Mouse (Mus musculus) limb, embryonic 13.5 days (tissue): ENCODE measurements at regions not wholly inside any gene's neighbourhood (a gene's known extent, or its start where the extent isn't known, plus 50 kb on each side); places are given as distances from the start of the nearest gene placed in this dataset.

Experiments used
- ATAC-seq: fragments of 200-750 bp; cut with Nextera tagmentation; 2 replicates; pipeline ENCODE4 v1.8.0; 2017; ENCODE audit warnings: low read depth, moderate number of reproducible peaks, moderate TSS enrichment; ENCODE audit not compliant: low FRiP score
- H3K27ac ChIP-seq: fragments of 300-500 bp; sonication (generic); 2 replicates; pipeline ENCODE4 v1.5.1; 2015; ENCODE audit warnings: inconsistent platforms, mild to moderate bottlenecking, moderate library complexity
- H3K27me3 ChIP-seq: fragments of 300-500 bp; sonication (generic); 2 replicates; pipeline ENCODE4 v1.6.1; 2015; ENCODE audit warnings: mild to moderate bottlenecking, inconsistent platforms
- H3K36me3 ChIP-seq: fragments of 300-500 bp; sonication (generic); 2 replicates; pipeline ENCODE4 v1.6.1; 2015; ENCODE audit warnings: inconsistent platforms, mild to moderate bottlenecking, moderate library complexity
- H3K4me1 ChIP-seq: fragments of 300-500 bp; sonication (generic); 2 replicates; pipeline ENCODE4 v1.6.1; 2015; ENCODE audit warnings: inconsistent platforms
- H3K4me2 ChIP-seq: fragments of 300-500 bp; sonication (generic); replicated peaks from 2 replicates; pipeline ENCODE4 v1.6.1; 2015; ENCODE audit warnings: inconsistent platforms, mild to moderate bottlenecking, moderate library complexity
- H3K4me3 ChIP-seq: fragments of 300-500 bp; sonication (generic); 2 replicates; pipeline ENCODE4 v1.5.1; 2015; ENCODE audit warnings: moderate library complexity, mild to moderate bottlenecking, inconsistent platforms
- H3K9ac ChIP-seq: fragments of 300-500 bp; sonication (generic); 2 replicates; pipeline ENCODE4 v1.6.1; 2015; ENCODE audit warnings: mild to moderate bottlenecking, inconsistent platforms
- H3K9me3 ChIP-seq: fragments of 300-500 bp; sonication (generic); 2 replicates; pipeline ENCODE4 v1.6.1; 2016; ENCODE audit warnings: inconsistent platforms
- WGBS: fragments of 180-500 bp; shearing (Covaris S2); methylation state at CpG from one replicate; pipeline ENCODE4 v1.1.7; 2015; 5-methylcytosine and 5-hydroxymethylcytosine counted together

GRCm38 (mm10) chr17:54214804-54215203, 84.0 kb downstream of the Slc5a7 start:
- Histone ChIP-seq H3K27me3 (no peaks in the 10 kb centered on the region), H3K4me2 (no peak overlapping the region), H3K27ac (no peak overlapping the region), H3K4me1 (no peaks in the 10 kb centered on the region), H3K9me3 (no peaks in the 10 kb centered on the region), H3K4me3 (no peak overlapping the region), H3K36me3 (no peaks in the 10 kb centered on the region), H3K9ac (no peak overlapping the region)
- 74% methylated on average over 3 of the region's 3 CpGs for WGBS
- no peak for ATAC-seq

GRCm38 (mm10) chr17:54201710-54202109, 97.1 kb downstream of the Slc5a7 start:
- Histone ChIP-seq H3K27ac (no peak overlapping the region), H3K27me3 (no peaks in the 10 kb centered on the region), H3K4me2 (no peak overlapping the region), H3K4me3 (no peak overlapping the region), H3K9ac (no peak overlapping the region), H3K4me1 (no peaks in the 10 kb centered on the region), H3K36me3 (no peaks in the 10 kb centered on the region), H3K9me3 (no peaks in the 10 kb centered on the region)
- no peak for ATAC-seq
- 62% methylated on average over 3 of the region's 3 CpGs for WGBS

GRCm38 (mm10) chr17:54192231-54192573, 106.6 kb downstream of the Slc5a7 start:
- Histone ChIP-seq H3K27ac (no peak overlapping the region), H3K4me1 (0 out of 2 replicates have a peak, but pooled peaks cover 3% of the 10 kb centered on the region), H3K9ac (no peak overlapping the region), H3K4me3 (no peak overlapping the region), H3K36me3 (no peaks in the 10 kb centered on the region), H3K4me2 (no peak overlapping the region), H3K27me3 (no peaks in the 10 kb centered on the region), H3K9me3 (no peaks in the 10 kb centered on the region)
- WGBS = 57% methylated on average over 3 of the region's 3 CpGs
- ATAC-seq = no peak

- Histone ChIP-seq H3K36me3 (no peaks in the 10 kb centered on the region), H3K4me1 (0 out of 2 replicates have a peak, but pooled peaks cover 3% of the 10 kb centered on the region), H3K27me3 (no peaks in the 10 kb centered on the region), H3K9me3 (no peaks in the 10 kb centered on the region), H3K4me2 (no peak overlapping the region), H3K4me3 (no peak overlapping the region), H3K27ac (no peak overlapping the region), H3K9ac (no peak overlapping the region)
- ATAC-seq = peak; percentile 85
- 46% methylated on average over 5 of the region's 5 CpGs for WGBS
These were observed 107.2 kb downstream of the Slc5a7 start for GRCm38 (mm10) chr17:54191526-54192230.

GRCm38 (mm10) chr17:54188997-54189553, 109.8 kb downstream of the Slc5a7 start:
- Histone ChIP-seq H3K4me1 (0 out of 2 replicates have a peak, but pooled peaks cover 3% of the 10 kb centered on the region), H3K9ac (no peak overlapping the region), H3K4me3 (no peak overlapping the region), H3K36me3 (no peaks in the 10 kb centered on the region), H3K4me2 (no peak overlapping the region), H3K27ac (no peak overlapping the region), H3K9me3 (no peaks in the 10 kb centered on the region), H3K27me3 (no peaks in the 10 kb centered on the region)
- ATAC-seq = no peak

GRCm38 (mm10) chr17:54182073-54182472, 116.8 kb downstream of the Slc5a7 start:
- no peak for ATAC-seq
- no peak overlapping the region for H3K4me2 ChIP-seq
- no peaks in the 10 kb centered on the region for H3K9me3 ChIP-seq
- no peak overlapping the region for H3K4me3 ChIP-seq
- H3K27me3 ChIP-seq = no peaks in the 10 kb centered on the region
- H3K9ac ChIP-seq = no peak overlapping the region
- no peak overlapping the region for H3K27ac ChIP-seq
- no peaks in the 10 kb centered on the region for H3K4me1 ChIP-seq
- no peaks in the 10 kb centered on the region for H3K36me3 ChIP-seq

GRCm38 (mm10) chr17:54180563-54180962, 118.3 kb downstream of the Slc5a7 start:
- no peak overlapping the region for H3K27ac ChIP-seq
- no peaks in the 10 kb centered on the region for H3K9me3 ChIP-seq
- no peak overlapping the region for H3K4me3 ChIP-seq
- no peak overlapping the region for H3K9ac ChIP-seq
- no peaks in the 10 kb centered on the region for H3K27me3 ChIP-seq
- no peaks in the 10 kb centered on the region for H3K36me3 ChIP-seq
- no peak overlapping the region for H3K4me2 ChIP-seq
- 81% methylated on average over 2 of the region's 2 CpGs for WGBS
- ATAC-seq = no peak
- no peaks in the 10 kb centered on the region for H3K4me1 ChIP-seq

- Histone ChIP-seq H3K9ac (no peak overlapping the region), H3K4me2 (no peak overlapping the region), H3K4me3 (no peak overlapping the region), H3K27ac (no peak overlapping the region), H3K4me1 (no peaks in the 10 kb centered on the region), H3K27me3 (no peaks in the 10 kb centered on the region), H3K9me3 (no peaks in the 10 kb centered on the region), H3K36me3 (no peaks in the 10 kb centered on the region)
- 93% methylated on average over 1 of the region's 1 CpGs for WGBS
- ATAC-seq = no peak
These were observed 128.1 kb downstream of the Slc5a7 start for GRCm38 (mm10) chr17:54170762-54171161.

GRCm38 (mm10) chr17:54168039-54168438, 130.8 kb downstream of the Slc5a7 start:
- no peak overlapping the region for H3K9ac ChIP-seq

GRCm38 (mm10) chr17:54162383-54162782, 136.5 kb downstream of the Slc5a7 start:
- Histone ChIP-seq H3K9me3 (no peaks in the 10 kb centered on the region), H3K9ac (no peak overlapping the region), H3K4me1 (no peaks in the 10 kb centered on the region), H3K27ac (no peak overlapping the region), H3K4me3 (no peak overlapping the region), H3K36me3 (no peaks in the 10 kb centered on the region), H3K27me3 (no peaks in the 10 kb centered on the region), H3K4me2 (no peak overlapping the region)
- WGBS = 31% methylated on average over 2 of the region's 2 CpGs
- ATAC-seq = peak; percentile 11; the same call in 1 of the 2 replicates

More at GRCm38 (mm10) chr17:54168039-54168438, 130.8 kb downstream of the Slc5a7 start:
- H3K27ac ChIP-seq = no peak overlapping the region
- no peaks in the 10 kb centered on the region for H3K36me3 ChIP-seq
- no peak overlapping the region for H3K4me3 ChIP-seq
- no peaks in the 10 kb centered on the region for H3K27me3 ChIP-seq
- WGBS = 37% methylated on average over 1 of the region's 1 CpGs
- no peak overlapping the region for H3K4me2 ChIP-seq
- no peaks in the 10 kb centered on the region for H3K9me3 ChIP-seq
- no peak for ATAC-seq
- H3K4me1 ChIP-seq = no peaks in the 10 kb centered on the region

- no peak overlapping the region for H3K4me2 ChIP-seq
- H3K36me3 ChIP-seq = no peaks in the 10 kb centered on the region
- H3K9ac ChIP-seq = no peak overlapping the region
- H3K4me1 ChIP-seq = no peaks in the 10 kb centered on the region
- H3K9me3 ChIP-seq = no peaks in the 10 kb centered on the region
- H3K4me3 ChIP-seq = no peak overlapping the region
- 0 out of 2 replicates have a peak, but pooled peaks have one; percentile 67 for ATAC-seq
- WGBS = 43% methylated on average over 4 of the region's 4 CpGs
- H3K27me3 ChIP-seq = no peaks in the 10 kb centered on the region
- no peak overlapping the region for H3K27ac ChIP-seq
These were observed 140.1 kb downstream of the Slc5a7 start for GRCm38 (mm10) chr17:54158753-54159152.

- Histone ChIP-seq H3K4me2 (no peak overlapping the region), H3K27ac (no peak overlapping the region), H3K4me3 (no peak overlapping the region), H3K36me3 (no peaks in the 10 kb centered on the region), H3K9me3 (no peaks in the 10 kb centered on the region), H3K27me3 (no peaks in the 10 kb centered on the region), H3K4me1 (no peaks in the 10 kb centered on the region), H3K9ac (no peak overlapping the region)
- ATAC-seq = no peak
- WGBS = 89% methylated on average over 1 of the region's 1 CpGs
These were observed 140.5 kb downstream of the Slc5a7 start for GRCm38 (mm10) chr17:54158330-54158729.

- no peaks in the 10 kb centered on the region for H3K27me3 ChIP-seq
- H3K9ac ChIP-seq = no peak overlapping the region
- no peaks in the 10 kb centered on the region for H3K4me1 ChIP-seq
- no peak for ATAC-seq
- H3K4me2 ChIP-seq = no peak overlapping the region
- H3K9me3 ChIP-seq = no peaks in the 10 kb centered on the region
- 79% methylated on average over 1 of the region's 1 CpGs for WGBS
- H3K36me3 ChIP-seq = no peaks in the 10 kb centered on the region
- H3K27ac ChIP-seq = no peak overlapping the region
- no peak overlapping the region for H3K4me3 ChIP-seq
These were observed 143.0 kb downstream of the Slc5a7 start for GRCm38 (mm10) chr17:54155801-54156200.
